Mouse (Mus musculus): ENCODE measurements around the gene Rnf216.

Rnf216 gene

GRCm38 (mm10) chr5:143053132-143053972 is 59.4 kb downstream of the Rnf216 start:
- DNase-seq (ENCODE audit: low read depth, low spot score): no peak

DNA sequence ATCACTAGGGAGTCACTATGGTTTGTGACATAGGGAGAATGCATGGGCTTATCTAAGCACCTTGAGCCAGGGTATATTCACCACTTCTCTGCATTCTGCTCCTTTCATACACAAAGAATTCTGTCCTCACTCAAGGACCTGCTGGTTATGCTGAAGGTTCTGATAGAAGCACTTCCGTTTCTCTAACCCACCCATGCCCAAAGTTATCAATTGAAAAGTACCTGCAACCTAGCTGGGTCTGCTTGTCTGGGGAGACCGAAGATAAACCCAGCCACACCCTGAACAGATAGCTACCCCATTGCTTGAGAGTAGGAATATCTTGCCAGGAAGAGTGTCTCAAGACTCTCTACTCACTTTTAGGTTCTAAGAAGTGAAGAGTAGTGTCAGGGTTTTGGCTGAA is 60.1 kb downstream of the Rnf216 start:
- no peak for DNase-seq (ENCODE audit: low read depth, low spot score)

GRCm38 (mm10) chr5:143051851-143052250 is 60.9 kb downstream of the Rnf216 start:
- no peak for DNase-seq (ENCODE audit: low read depth, low spot score)

DNA sequence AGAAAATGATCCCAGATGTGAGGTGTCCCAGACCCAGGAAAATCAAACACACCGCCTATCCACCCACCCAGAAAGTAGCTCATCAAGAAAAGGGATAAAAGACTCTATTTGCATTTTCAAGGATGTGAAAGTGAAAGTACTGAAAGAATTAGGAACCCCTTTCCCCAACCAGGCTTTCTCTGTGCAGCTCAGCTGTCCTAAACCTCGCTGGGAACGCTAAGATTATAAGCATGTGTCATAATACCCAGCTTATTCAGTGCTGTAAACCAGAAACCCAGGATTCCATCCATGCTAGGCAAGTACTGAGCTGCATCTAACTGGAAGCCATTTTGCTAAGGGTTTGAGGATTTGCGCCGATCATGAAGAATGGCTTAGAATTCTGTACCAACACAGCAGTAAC is 62.5 kb downstream of the Rnf216 start:
- no peak for DNase-seq (ENCODE audit: low read depth, low spot score)

- DNase-seq (ENCODE audit: low read depth, low spot score): no peak
These were observed 63.0 kb downstream of the Rnf216 start for GRCm38 (mm10) chr5:143049746-143050145.

GRCm38 (mm10) chr5:143049013-143049385 is 63.8 kb downstream of the Rnf216 start:
- DNase-seq (ENCODE audit: low read depth, low spot score): no peak

GRCm38 (mm10) chr5:143048232-143049012 is 64.4 kb downstream of the Rnf216 start:
- DNase-seq (ENCODE audit: low read depth, low spot score): no peak

GRCm38 (mm10) chr5:143047586-143047985 is 65.2 kb downstream of the Rnf216 start:
- DNase-seq (ENCODE audit: low read depth, low spot score): no peak

- no peak for DNase-seq (ENCODE audit: low read depth, low spot score)
These were observed 68.9 kb downstream of the Rnf216 start for GRCm38 (mm10) chr5:143043902-143044301.

- peak; percentile 64 for DNase-seq (ENCODE audit: low read depth, low spot score)
These were observed 69.5 kb downstream of the Rnf216 start for GRCm38 (mm10) chr5:143043285-143043684.

- DNase-seq (ENCODE audit: low read depth, low spot score): peak; percentile 87
These were observed 74.0 kb downstream of the Rnf216 start for GRCm38 (mm10) chr5:143038794-143039193.

- DNase-seq (ENCODE audit: low read depth, low spot score): peak; percentile 70
These were observed 75.6 kb downstream of the Rnf216 start for GRCm38 (mm10) chr5:143037201-143037600.

- DNase-seq (ENCODE audit: low read depth, low spot score): no peak
These were observed 76.7 kb downstream of the Rnf216 start for GRCm38 (mm10) chr5:143036052-143036451.

DNA sequence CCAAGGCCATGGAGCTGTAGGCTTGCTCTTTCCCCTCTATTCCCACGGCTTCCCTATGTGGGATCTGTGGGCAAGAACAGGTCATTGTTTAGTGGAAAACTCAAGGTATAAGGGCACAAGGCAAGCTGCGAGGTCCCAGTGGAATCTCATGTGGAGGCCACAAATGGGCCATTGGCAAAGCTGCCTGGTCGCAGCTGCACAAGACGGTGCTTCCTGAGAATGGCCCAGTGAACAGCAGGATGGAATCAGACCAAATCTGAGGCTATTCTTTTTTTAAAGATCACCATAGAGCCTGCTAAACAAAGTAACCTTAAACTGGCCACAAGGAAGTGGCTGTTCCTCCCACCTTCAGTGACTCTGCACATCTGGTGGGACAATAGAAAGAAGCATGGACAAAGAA is 77.5 kb downstream of the Rnf216 start:
- no peak for DNase-seq (ENCODE audit: low read depth, low spot score)

DNA sequence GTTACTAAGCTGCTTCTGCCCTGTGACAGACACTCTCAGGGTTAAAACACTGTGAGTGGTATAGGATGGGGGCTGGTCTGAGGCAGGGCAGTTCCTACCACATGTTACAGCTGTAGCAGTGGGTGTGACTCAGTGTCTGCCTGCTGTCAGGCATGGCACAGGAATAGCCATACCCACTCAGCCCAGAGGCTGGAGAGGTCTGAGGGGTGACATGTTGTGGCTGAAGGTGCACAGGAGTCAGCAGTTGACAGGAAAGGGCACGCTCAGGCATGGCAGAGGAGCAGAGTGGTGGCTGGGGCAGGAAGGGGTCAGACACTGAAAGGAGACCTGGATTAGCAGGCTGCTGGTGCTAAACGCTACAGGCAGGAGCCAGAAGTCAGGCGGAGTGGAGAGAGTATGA is 78.7 kb downstream of the Rnf216 start:
- no peak for DNase-seq (ENCODE audit: low read depth, low spot score)

DNA sequence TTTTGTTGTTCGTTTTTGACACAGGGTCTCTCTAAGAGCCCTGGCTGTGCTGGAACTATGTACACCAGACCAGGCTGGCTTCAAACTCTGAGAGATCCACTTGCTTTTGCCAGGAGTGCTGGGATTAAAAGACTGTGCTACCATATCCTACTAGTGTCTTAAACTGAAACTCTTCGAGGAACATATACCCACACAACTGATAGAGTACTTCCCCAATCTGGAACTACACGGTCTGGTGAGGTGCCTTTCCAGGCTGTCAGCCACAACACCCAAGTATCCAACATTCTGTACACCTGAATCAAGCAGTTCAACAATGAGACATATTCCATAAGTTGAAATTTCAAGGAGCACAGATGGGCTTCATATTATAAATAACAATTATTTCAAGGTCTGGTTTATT is 79.5 kb downstream of the Rnf216 start:
- peak; percentile 28 for DNase-seq (ENCODE audit: low read depth, low spot score)

DNA sequence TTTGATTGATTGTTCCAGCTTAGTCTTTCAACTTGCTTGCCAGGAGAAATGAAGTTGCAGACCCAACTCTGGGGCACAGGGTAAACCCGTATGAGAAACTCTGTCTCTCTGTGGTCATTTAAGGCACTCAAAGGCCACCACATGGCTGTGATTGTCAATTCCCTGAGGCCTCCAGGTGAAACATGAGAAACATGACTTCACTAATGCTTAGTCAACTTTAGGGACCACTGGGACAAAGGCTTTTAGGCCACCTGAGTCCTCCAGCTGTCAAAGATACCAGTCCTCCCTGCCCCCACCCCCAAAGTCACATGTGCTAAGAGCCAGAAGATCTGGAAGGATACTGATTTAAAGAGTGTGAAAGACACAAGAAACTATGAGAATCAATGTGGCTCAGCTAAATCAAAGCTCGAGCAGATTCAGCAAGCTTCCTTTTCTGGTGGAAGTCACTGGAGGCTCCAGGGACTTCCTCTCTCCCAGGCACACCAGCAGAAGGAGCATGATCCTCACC is 80.1 kb downstream of the Rnf216 start:
- DNase-seq (ENCODE audit: low read depth, low spot score): no peak

- no peak for DNase-seq (ENCODE audit: low read depth, low spot score)
These were observed 81.1 kb downstream of the Rnf216 start for GRCm38 (mm10) chr5:143031681-143032080.

GRCm38 (mm10) chr5:143031193-143031592 is 81.6 kb downstream of the Rnf216 start:
- DNase-seq (ENCODE audit: low read depth, low spot score): no peak

- DNase-seq (ENCODE audit: low read depth, low spot score): no peak
These were observed 88.9 kb downstream of the Rnf216 start for GRCm38 (mm10) chr5:143023887-143024286.

- no peak for DNase-seq (ENCODE audit: low read depth, low spot score)
These were observed 89.8 kb downstream of the Rnf216 start for GRCm38 (mm10) chr5:143022956-143023355.

DNA sequence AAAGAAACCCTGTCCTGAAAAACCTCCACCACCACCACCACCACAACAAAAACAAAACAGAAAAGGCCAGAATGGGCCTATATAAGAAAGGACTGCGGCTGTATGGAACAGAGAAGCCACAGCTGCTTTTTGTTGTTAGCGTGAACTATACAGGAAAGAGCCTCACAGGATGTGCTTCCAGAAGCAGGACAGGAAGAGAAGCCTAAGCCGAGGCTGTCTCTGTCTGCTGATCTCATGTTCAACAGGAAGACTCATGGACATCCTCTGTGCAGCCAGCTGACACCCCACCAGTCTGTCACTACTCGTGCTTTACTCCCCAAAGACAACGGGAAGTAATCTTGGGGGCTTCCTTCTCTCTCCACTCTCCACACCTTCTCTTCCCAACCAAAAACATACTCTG is 95.4 kb downstream of the Rnf216 start:
- no peak for DNase-seq (ENCODE audit: low read depth, low spot score)

DNA sequence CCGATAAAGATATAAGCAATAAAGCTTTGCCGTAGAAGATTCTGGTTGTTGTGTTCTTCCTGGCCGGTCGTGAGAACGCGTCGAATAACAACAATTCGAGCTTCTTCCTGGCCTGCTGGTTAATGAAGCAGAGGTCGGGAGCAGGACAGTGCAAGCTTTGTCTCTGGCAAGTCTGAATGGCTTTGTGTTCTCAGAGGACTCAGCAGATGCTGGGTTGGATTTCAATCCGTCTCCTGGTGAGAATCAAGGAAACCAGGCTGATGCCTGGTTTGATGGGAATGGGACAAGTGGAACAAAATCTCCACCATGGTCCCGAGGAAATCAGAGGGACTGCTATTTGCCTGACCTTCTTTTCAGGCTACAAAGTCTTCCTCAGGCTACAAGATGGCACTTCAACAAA is 103.4 kb downstream of the Rnf216 start:
- DNase-seq (ENCODE audit: low read depth, low spot score): no peak
